In genomic region chr7:24904070-24904483, GRCm38 (mm10) we compare ENCODE assay signal across 8 mouse cellular contexts. TPM values are rescaled to one million over a fixed set of nuclear protein-coding genes. Genes with fewer than 3 reads are reported as not detected.
DNase-seq lines count a peak whose midpoint lies in the region; ATAC-seq and TF ChIP-seq lines count a peak whose summit lies in the region.

No protein-coding gene starts in this region.

- WGBS in hindbrain, embryonic 13.5 days, result under 1% methylated on average over 30 of the region's 30 CpGs

- peak; percentile 86 for ATAC-seq in Patski
- peak; percentile 98 for ATAC-seq in hindbrain, embryonic 13.5 days (ENCODE audit: low FRiP score)

- no peaks in the 10 kb centered on the region for H3K9me3 ChIP-seq in hindbrain, embryonic 13.5 days

- in situ Hi-C loops in Patski (cut with MboI; ENCODE audit: low pct_unique_long_range_greater_than_20kb), result no loop called here

- peak overlapping the region; percentile 88 for H3K27ac ChIP-seq in hindbrain, embryonic 13.5 days

- peak overlapping the region; percentile 73 for H3K4me2 ChIP-seq in hindbrain, embryonic 13.5 days

- H3K9ac ChIP-seq in hindbrain, embryonic 13.5 days, result peak overlapping the region; percentile 86

- TF ChIP-seq CTCF in Patski (IDR thresholded peaks at IDR 0.05), result no peak

- peaks cover 52% of the 10 kb centered on the region for H3K4me1 ChIP-seq in hindbrain, embryonic 13.5 days (replicated peaks)

- DNase-seq in Patski (ENCODE audit: low read depth, low spot score), result peak; percentile 84
- DNase-seq in cerebellum, postnatal 14 days, result peak; percentile 97 to 98
- DNase-seq in frontal cortex, postnatal 14 days (ENCODE audit: low spot score in 2 of 2), result peak; percentile 96
- peak; percentile 84 to 95 for DNase-seq in layer of hippocampus, postnatal 25 days (ENCODE audit: extremely low spot score in 1 of 2, low spot score in 1 of 2)
- peak; percentile 99 for DNase-seq in lung, postnatal 25 days (ENCODE audit: low spot score)
- DNase-seq in retina, embryonic 14.5 days (ENCODE audit: low spot score), result peak; percentile 98
- DNase-seq in thymus, postnatal 4 days, result peak; percentile 97

- H3K27me3 ChIP-seq in Patski, result no peaks in the 10 kb centered on the region
- no peaks in the 10 kb centered on the region for H3K27me3 ChIP-seq in hindbrain, embryonic 13.5 days

- H3K4me3 ChIP-seq in hindbrain, embryonic 13.5 days, result peak overlapping the region; percentile 62

- H3K36me3 ChIP-seq in hindbrain, embryonic 13.5 days, result peaks cover 15% of the 10 kb centered on the region

- CTCF ChIA-PET in Patski (lab: Charles Lee), result interaction anchor here (0.7 to 3.5 kb wide), 8 partner anchors 9 to 85 kb away, joined by 3 to 25 read pairs (median 4); partner anchors contain the start of genes Rabac1 and Rps19

- POLR2A ChIA-PET in Patski (lab: Charles Lee), result interaction anchor here (0.6 to 1.0 kb wide), 5 partner anchors 14 to 80 kb away, joined by 3 to 6 read pairs (median 3); partner anchors contain the start of gene Rps19

RNA-seq across cellular contexts. Expression of gene Arhgef1, which starts 1.4 kb away (rescaled TPM):
- polyA plus RNA-seq in Patski (2021), result 95.7 TPM
- 56.0 and 56.4 TPM in 2 replicates for polyA plus RNA-seq in hindbrain, embryonic 13.5 days (2015; fragmentation: Nextera tagmentation; extraction: Ambion mirVana)
- total RNA-seq in layer of hippocampus, postnatal 25 days (2021), result 10 to 100 TPM; 57.9 to 98.4 TPM

RNA-seq across cellular contexts. Expression of gene Cd79a, which starts 6.9 kb away (rescaled TPM):
- not detected for polyA plus RNA-seq in Patski (2021)
- 0.35 and 0.38 TPM in 2 replicates for polyA plus RNA-seq in hindbrain, embryonic 13.5 days (2015; fragmentation: Nextera tagmentation; extraction: Ambion mirVana)
- total RNA-seq in layer of hippocampus, postnatal 25 days (2021), result under 1 TPM in 1 of 2 experiments, not detected in 1; 0.42 TPM

RNA-seq across cellular contexts. Expression of gene Rps19, which starts 19.9 kb away (rescaled TPM):
- polyA plus RNA-seq in Patski (2021), result 393 TPM
- 1,307 and 1,338 TPM in 2 replicates for polyA plus RNA-seq in hindbrain, embryonic 13.5 days (2015; fragmentation: Nextera tagmentation; extraction: Ambion mirVana)
- total RNA-seq in layer of hippocampus, postnatal 25 days (2021), result 100 to 1,000 TPM; 446 to 548 TPM

RNA-seq across cellular contexts. Expression of gene Dmrtc2, which starts 34.2 kb away (rescaled TPM):
- polyA plus RNA-seq in Patski (2021), result not detected
- polyA plus RNA-seq in hindbrain, embryonic 13.5 days (2015; fragmentation: Nextera tagmentation; extraction: Ambion mirVana), result 0.19 and 0.26 TPM in 2 replicates
- total RNA-seq in layer of hippocampus, postnatal 25 days (2021), result not detected

RNA-seq across cellular contexts. Expression of gene Lypd4, which starts 34.3 kb away (rescaled TPM):
- 0.10 TPM for polyA plus RNA-seq in Patski (2021)
- not detected in 2 replicates for polyA plus RNA-seq in hindbrain, embryonic 13.5 days (2015; fragmentation: Nextera tagmentation; extraction: Ambion mirVana)
- total RNA-seq in layer of hippocampus, postnatal 25 days (2021), result not detected

Comparison
In these comparisons a context has a peak if more than half of its experiments do, and no peak if none do; other contexts are left out.
1. Peak in every context shown above with its lines: DNase-seq, ATAC-seq, H3K4me3 ChIP-seq and H3K27ac ChIP-seq.